Mouse (Mus musculus) thymus, adult 2 months (tissue): ENCODE data around the gene Ralgds. TPM values are rescaled to one million over a fixed set of nuclear protein-coding genes. Genes with fewer than 3 reads are reported as not detected.

Experiments
- DNase-seq: peaks from one replicate; pipeline ENCODE4 v3.0.0; 2021
- H3K27ac ChIP-seq: fragments of 200-500 bp; 2 replicates; pipeline ENCODE4 v1.5.1; 2012; ENCODE audit warnings: low read length, control low read depth; ENCODE audit not compliant: control insufficient read depth, insufficient read depth
- H3K27me3 ChIP-seq: fragments of 200-500 bp; 2 replicates; pipeline ENCODE4 v1.6.1; 2012; ENCODE audit warnings: mild to moderate bottlenecking, low read length, moderate library complexity, mixed read lengths; ENCODE audit not compliant: control insufficient read depth, insufficient read depth
- H3K36me3 ChIP-seq: fragments of 200-500 bp; 2 replicates; pipeline ENCODE4 v1.6.1; 2012; ENCODE audit warnings: mild to moderate bottlenecking, low read length, moderate library complexity; ENCODE audit not compliant: control insufficient read depth, insufficient read depth
- H3K4me1 ChIP-seq: fragments of 200-500 bp; replicated peaks from 2 replicates; pipeline ENCODE4 v1.6.1; 2012; ENCODE audit warnings: low read length; ENCODE audit not compliant: control insufficient read depth, insufficient read depth
- H3K4me3 ChIP-seq: fragments of 200-500 bp; 2 replicates; pipeline ENCODE4 v1.5.1; 2012; ENCODE audit warnings: mild to moderate bottlenecking, low read length, control low read depth, moderate library complexity; ENCODE audit not compliant: control insufficient read depth, insufficient read depth
- CTCF ChIP-seq: fragments of 200-500 bp; IDR thresholded peaks from 2 replicates; pipeline ENCODE4 v1.5.1; 2012; ENCODE audit warnings: mild to moderate bottlenecking, control low read depth, low read length, moderate library complexity, borderline replicate concordance; ENCODE audit not compliant: control insufficient read depth, poor library complexity, insufficient read depth; ENCODE audit errors: extremely low read depth
- POLR2A ChIP-seq: fragments of 200-500 bp; IDR thresholded peaks from 2 replicates; pipeline ENCODE4 v1.6.1; 2012; ENCODE audit warnings: mild to moderate bottlenecking, low read length, control low read depth, moderate library complexity; ENCODE audit not compliant: control insufficient read depth, poor library complexity, insufficient read depth; ENCODE audit errors: extremely low read depth
- WGBS: fragments of 180-500 bp; shearing (Covaris S2); methylation state at CpG from one replicate; pipeline ENCODE4 v1.1.7; 2018; 5-methylcytosine and 5-hydroxymethylcytosine counted together
- polyA plus RNA-seq: library from polyadenylated mRNA; depleted of rRNA; stranded (reverse); fragments of >200 nt; gene quantifications from 2 replicates; pipeline ENCODE4 v1.2.3, GENCODE M21; 2012

Gene Ralgds
- polyA plus RNA-seq, 1 experiment = 51.6 TPM

GRCm38 (mm10) chr2:28552301-28552700 is 39.4 kb downstream of the Ralgds start:
- DNase-seq = no peak
- TF ChIP-seq POLR2A = no peak
- TF ChIP-seq CTCF = no peak
- H3K27me3 ChIP-seq = no peaks in the 10 kb centered on the region
- 96% methylated on average over 5 of the region's 5 CpGs for WGBS
- no peak overlapping the region for H3K27ac ChIP-seq
- H3K36me3 ChIP-seq = no peaks in the 10 kb centered on the region
- no peaks in the 10 kb centered on the region for H3K4me1 ChIP-seq
- no peak overlapping the region for H3K4me3 ChIP-seq

GRCm38 (mm10) chr2:28557452-28557851 is 44.5 kb downstream of the Ralgds start:
- H3K4me3 ChIP-seq = no peak overlapping the region
- no peak for DNase-seq

GRCm38 (mm10) chr2:28563303-28563702 is 50.4 kb downstream of the Ralgds start, which contains the start of gene Cel:
Gene Cel (minus strand): TSS chr2:28563403.
- DNase-seq = no peak
- TF ChIP-seq CTCF (no peak), POLR2A (no peak)
- 88% methylated on average over 6 of the region's 6 CpGs for WGBS
- H3K27me3 ChIP-seq = no peaks in the 10 kb centered on the region
- no peak within 1 kb of the TSS for H3K27ac ChIP-seq
- H3K36me3 ChIP-seq = peaks cover 6% of the 10 kb centered on the region
- H3K4me3 ChIP-seq = no peak within 1 kb of the TSS
- 0 out of 2 replicates have a peak, but pooled peaks cover 2% of the 10 kb centered on the region for H3K4me1 ChIP-seq

More at GRCm38 (mm10) chr2:28557452-28557851, 44.5 kb downstream of the Ralgds start:
- Histone ChIP-seq H3K27me3 (no peaks in the 10 kb centered on the region), H3K27ac (no peak overlapping the region), H3K4me1 (0 out of 2 replicates have a peak, but pooled peaks cover 1% of the 10 kb centered on the region), H3K36me3 (no peaks in the 10 kb centered on the region)
- no peak for TF ChIP-seq POLR2A
- no peak for TF ChIP-seq CTCF
- WGBS = 91% methylated on average over 5 of the region's 5 CpGs

- no peak overlapping the region for H3K4me3 ChIP-seq
- no peak overlapping the region for H3K27ac ChIP-seq
- TF ChIP-seq CTCF (no peak), POLR2A (no peak)
- peaks cover 6% of the 10 kb centered on the region for H3K36me3 ChIP-seq
- H3K27me3 ChIP-seq = no peaks in the 10 kb centered on the region
- DNase-seq = no peak
- 0 out of 2 replicates have a peak, but pooled peaks cover 2% of the 10 kb centered on the region for H3K4me1 ChIP-seq
These were observed 50.9 kb downstream of the Ralgds start for GRCm38 (mm10) chr2:28563830-28564229.

GRCm38 (mm10) chr2:28564380-28564779 is 51.5 kb downstream of the Ralgds start:
- DNase-seq = no peak
- TF ChIP-seq POLR2A = no peak
- no peak for TF ChIP-seq CTCF
- Histone ChIP-seq H3K36me3 (peaks cover 6% of the 10 kb centered on the region), H3K27ac (no peak overlapping the region), H3K27me3 (no peaks in the 10 kb centered on the region), H3K4me3 (no peak overlapping the region), H3K4me1 (0 out of 2 replicates have a peak, but pooled peaks cover 2% of the 10 kb centered on the region)
- WGBS = 96% methylated on average over 4 of the region's 4 CpGs

GRCm38 (mm10) chr2:28566545-28566944 is 53.6 kb downstream of the Ralgds start:
- TF ChIP-seq POLR2A (no peak), CTCF (no peak)
- WGBS = 91% methylated on average over 5 of the region's 5 CpGs
- Histone ChIP-seq H3K27me3 (no peaks in the 10 kb centered on the region), H3K27ac (no peak overlapping the region), H3K4me1 (0 out of 2 replicates have a peak, but pooled peaks cover 2% of the 10 kb centered on the region), H3K4me3 (no peak overlapping the region), H3K36me3 (peaks cover 21% of the 10 kb centered on the region)
- DNase-seq = no peak

GRCm38 (mm10) chr2:28569903-28570302 is 57.0 kb downstream of the Ralgds start:
- DNase-seq = no peak
- Histone ChIP-seq H3K27me3 (no peaks in the 10 kb centered on the region), H3K36me3 (peaks cover 36% of the 10 kb centered on the region), H3K4me1 (no peaks in the 10 kb centered on the region), H3K27ac (no peak overlapping the region), H3K4me3 (no peak overlapping the region)
- TF ChIP-seq POLR2A (no peak), CTCF (no peak)
- 88% methylated on average over 2 of the region's 3 CpGs for WGBS
